Mouse (Mus musculus): Measurements from ENCODE around the gene Phf5a.

Gene Phf5a

DNA sequence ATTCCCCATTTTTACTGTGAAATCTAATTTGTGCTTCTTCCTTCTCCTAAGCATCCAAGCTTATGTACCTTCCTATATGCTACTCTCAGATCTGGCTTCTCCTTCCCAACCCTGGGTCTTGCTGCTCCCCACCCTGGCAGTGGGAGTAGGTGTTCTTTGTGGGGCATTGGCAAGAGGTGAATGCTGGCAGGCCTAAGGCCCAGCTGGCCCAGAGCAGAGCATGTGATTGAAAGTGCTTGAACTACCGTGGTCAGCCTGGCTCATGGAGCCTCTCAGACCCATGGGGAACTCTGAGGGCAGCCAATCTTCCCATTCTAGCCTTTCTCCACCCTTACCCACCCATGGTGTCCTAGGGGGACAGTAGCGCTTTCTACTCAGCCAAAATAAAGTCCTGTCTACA is 24.7 kb upstream of the Phf5a start:
- ChIA-PET POLR2A (interaction anchor here in 2 of 4 experiments (1.0 to 13.6 kb wide), 5 partner anchors 6 to 40 kb away, joined by 3 to 151 read pairs (median 6); partner anchors contain the start of genes Aco2 (in 1 of the 2), Csdc2 (in 1 of the 2) and Phf5a (in 1 of the 2)), CTCF (interaction anchor here in 2 of 4 experiments (1.2 to 1.3 kb wide), 2 partner anchors 8 to 9 kb away, joined by 4 to 8 read pairs; no protein-coding TSS in a partner anchor)

DNA sequence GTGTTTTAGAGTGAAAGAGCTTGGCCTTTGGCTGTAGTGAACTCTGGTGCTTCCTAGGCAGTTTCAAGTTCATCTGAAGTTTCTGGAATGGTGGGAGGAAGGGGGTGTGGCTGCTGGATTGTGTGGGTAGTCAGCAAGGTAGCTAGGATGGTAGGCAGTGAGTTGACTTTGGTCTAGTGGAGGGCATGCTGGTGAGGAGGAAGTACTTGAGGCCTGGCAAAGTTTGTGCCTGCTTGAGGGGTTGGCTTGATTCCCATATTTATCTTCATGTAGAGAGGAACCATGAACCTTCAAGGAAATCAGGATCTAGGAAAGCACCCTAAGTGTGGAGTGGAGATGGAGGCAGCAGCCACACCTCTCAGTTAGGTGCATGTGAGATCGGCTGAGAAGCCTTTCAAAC is 22.3 kb upstream of the Phf5a start:
- ChIA-PET CTCF (interaction anchor here in 3 of 4 experiments (0.7 to 2.3 kb wide), 6 partner anchors 9 to 195 kb away, joined by 3 to 10 read pairs (median 6); no protein-coding TSS in a partner anchor), POLR2A (interaction anchor here in 3 of 4 experiments (0.6 to 13.6 kb wide), 19 partner anchors 9 to 443 kb away, joined by 3 to 151 read pairs (median 3); partner anchors contain the start of genes Aco2 (in 2 of the 3), Phf5a (in 2 of the 3), Polr3h (in 2 of the 3) and Tob2 (in 1 of the 3))

DNA sequence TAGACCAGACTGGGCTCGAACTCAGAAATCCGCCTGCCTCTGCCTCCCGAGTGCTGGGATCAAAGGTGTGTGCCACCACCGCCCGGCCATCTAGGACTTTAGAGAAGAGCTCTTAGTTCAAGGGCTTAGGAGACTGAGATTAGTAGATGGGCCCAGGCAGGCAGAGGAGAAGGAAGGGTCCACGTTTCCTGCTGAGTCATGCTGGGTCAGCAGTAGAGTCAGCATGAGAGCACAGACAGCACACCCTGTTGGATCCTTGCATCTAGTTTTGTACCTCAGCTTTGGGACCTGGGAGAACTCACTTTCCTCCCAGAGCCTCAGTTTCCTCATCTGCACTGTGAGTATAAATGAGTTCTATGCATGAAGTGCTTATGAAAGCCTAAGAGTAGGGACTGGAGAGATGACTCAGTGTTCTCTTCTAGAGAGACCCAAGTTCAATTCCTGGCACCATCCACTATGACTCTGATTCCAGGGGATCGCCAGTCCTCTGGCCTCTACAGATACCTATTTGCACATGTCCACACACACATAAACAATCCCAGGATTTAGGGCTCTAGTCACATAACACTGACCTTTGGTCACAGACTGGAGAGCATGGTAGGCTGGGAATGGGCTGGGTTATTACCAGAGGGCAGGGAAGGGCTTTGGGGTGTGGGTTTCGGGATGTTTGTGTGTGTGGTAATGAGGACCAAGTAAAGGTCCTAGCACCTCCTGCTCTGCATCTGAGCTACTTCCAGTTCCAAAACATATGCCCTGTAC is 20.3 kb upstream of the Phf5a start:
- CTCF ChIA-PET = interaction anchor here (0.5 to 3.0 kb wide), 11 partner anchors 12 to 328 kb away, joined by 3 to 11 read pairs (median 4); partner anchors contain the start of gene Csdc2 (in 1 of the 4)
- POLR2A ChIA-PET = interaction anchor here (0.6 to 13.6 kb wide), 69 partner anchors 8 to 1634 kb away, joined by 3 to 151 read pairs (median 4); partner anchors contain the start of genes Aco2 (in 3 of the 4), Phf5a (in 3 of the 4), Ep300 (in 2 of the 4) and Pmm1 (in 2 of the 4)

DNA sequence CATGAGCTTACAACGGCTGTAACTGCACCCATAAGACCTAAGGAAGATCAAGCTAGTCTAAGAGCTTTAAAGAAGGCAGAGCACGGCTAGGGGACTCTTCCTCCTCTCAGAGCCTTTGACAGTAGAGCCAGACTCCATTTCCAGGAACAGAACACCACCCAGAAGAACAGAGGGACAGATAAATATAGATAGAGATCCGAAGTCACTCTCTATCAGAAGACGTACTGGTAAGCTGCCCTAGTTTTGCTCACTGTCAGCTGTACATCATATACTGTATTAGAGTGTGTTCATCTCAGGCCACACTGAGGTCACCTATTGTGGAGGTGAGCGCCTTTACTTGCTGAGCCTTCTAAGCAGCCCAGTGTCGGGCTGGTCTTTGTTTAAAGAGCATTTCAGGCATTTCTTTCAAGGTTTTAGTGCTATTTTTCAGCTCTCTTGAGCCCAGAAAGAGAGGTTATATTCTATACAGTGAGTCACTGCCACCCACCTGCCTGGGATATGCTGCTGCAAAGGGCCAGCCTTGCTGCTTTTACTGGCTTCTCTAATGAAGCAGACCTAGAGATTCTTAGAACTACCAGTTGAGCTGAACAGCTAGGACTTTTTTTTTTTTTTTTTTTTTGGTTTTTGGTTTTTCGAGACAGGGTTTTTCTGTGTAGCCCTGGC is 19.6 kb upstream of the Phf5a start:
- POLR2A ChIA-PET = interaction anchor here (0.5 to 13.6 kb wide), 66 partner anchors 8 to 873 kb away, joined by 3 to 151 read pairs (median 4); partner anchors contain the start of genes Aco2 (in 3 of the 4), Phf5a (in 3 of the 4), Ep300 (in 2 of the 4) and Pmm1 (in 2 of the 4)
- CTCF ChIA-PET = interaction anchor here (0.5 to 3.0 kb wide), 10 partner anchors 13 to 1639 kb away, joined by 3 to 11 read pairs (median 4); partner anchors contain the start of gene Csdc2 (in 1 of the 4)

DNA sequence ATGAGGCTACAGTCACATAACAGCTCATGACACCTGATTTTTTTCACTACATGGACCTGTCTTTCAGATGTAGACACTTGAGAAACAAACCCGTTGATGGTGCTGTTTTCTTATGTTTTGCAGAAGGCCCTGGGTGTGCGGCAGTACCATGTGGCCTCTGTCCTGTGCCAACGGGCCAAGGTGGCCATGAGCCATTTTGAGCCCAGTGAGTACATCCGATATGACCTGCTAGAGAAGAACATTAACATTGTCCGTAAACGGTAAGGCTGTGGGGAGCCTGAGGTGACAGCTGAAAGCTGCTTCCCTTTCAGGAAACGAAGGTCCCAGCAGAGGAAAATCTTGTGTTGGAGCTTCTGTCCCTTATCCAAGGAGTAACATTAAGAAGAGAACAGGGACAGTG is 17.5 kb upstream of the Phf5a start:
- POLR2A ChIA-PET = interaction anchor here in 3 of 4 experiments (1.0 to 13.6 kb wide), 6 partner anchors 10 to 78 kb away, joined by 3 to 151 read pairs (median 4); partner anchors contain the start of genes Aco2 (in 2 of the 3), Phf5a (in 2 of the 3) and Tob2 (in 1 of the 3)
- CTCF ChIA-PET = interaction anchor here in 1 of 4 experiments (1.0 kb wide), 1 partner anchor 15 kb away, joined by 3 read pairs; no protein-coding TSS in a partner anchor

DNA sequence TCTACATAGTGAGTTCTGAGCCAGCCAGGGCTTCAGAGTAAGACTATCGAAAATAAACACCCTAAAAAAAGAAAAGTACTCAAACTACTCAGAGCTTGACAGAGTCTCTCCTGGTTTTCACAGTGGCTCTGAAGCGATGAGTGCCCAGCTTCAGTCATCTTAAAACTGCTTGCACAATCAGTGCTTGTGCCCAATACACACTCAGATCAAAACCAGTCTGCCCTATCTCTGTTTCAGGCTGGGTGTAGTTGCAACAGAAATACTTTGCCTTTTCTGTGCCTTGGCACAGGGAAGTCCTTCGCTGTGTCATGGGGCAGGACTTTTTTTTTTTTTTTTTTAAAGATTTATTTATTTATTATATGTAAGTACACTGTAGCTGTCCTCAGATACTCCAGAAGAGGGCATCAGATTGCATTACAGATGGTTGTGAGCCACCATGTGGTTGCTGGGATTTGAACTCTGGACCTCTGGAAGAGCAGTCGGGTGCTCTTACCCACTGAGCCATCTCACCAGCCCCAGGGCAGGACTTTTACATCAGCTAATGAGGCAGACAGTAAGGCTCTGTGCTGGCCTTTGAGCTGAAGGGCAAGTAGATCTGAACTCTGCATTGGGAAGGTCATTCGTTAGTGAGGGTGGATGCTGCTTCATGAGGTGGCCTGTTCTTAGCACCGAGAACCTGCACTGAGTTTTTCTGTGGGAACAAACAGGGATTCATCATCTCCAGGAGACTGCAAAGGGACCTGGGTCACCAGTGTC is 15.3 kb upstream of the Phf5a start:
- CTCF ChIA-PET = interaction anchor here (0.6 to 2.1 kb wide), 16 partner anchors 17 to 1203 kb away, joined by 3 to 9 read pairs (median 3); no protein-coding TSS in a partner anchor
- POLR2A ChIA-PET = interaction anchor here (0.6 to 13.6 kb wide), 25 partner anchors 8 to 1609 kb away, joined by 3 to 151 read pairs (median 3); partner anchors contain the start of genes Aco2 (in 3 of the 4), Phf5a (in 3 of the 4), Polr3h (in 1 of the 4) and Rangap1 (in 1 of the 4)

DNA sequence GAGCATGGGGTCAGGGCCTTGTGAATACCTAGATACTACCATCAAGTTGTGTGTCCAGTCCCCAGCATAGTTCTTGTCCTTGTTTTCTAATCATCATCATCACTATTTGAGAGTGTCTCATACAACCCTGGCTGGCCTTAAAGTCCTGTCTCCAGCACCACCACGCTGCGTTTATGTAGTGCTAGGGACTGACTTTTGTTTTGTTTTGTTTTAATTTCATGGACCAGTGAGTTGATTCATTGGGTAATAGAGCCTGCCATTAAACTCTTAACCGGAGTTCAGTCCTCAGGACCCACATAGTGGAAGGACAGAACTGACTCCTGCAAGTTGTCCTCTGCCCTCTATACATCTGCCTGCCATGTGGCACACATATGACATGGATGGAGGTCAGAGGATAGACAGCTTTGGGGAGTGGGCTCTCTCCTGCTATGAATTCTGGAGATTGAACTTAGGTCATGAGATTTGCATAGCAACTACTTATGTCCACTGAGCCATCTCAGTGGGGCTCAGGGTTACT is 13.8 kb upstream of the Phf5a start:
- POLR2A ChIA-PET = interaction anchor here in 3 of 4 experiments (0.7 to 13.6 kb wide), 12 partner anchors 9 to 75 kb away, joined by 3 to 151 read pairs (median 4); partner anchors contain the start of genes Aco2 (in 2 of the 3) and Phf5a (in 2 of the 3)
- CTCF ChIA-PET = interaction anchor here in 3 of 4 experiments (0.8 to 2.1 kb wide), 3 partner anchors 19 kb away, joined by 3 to 9 read pairs (median 8); no protein-coding TSS in a partner anchor

DNA sequence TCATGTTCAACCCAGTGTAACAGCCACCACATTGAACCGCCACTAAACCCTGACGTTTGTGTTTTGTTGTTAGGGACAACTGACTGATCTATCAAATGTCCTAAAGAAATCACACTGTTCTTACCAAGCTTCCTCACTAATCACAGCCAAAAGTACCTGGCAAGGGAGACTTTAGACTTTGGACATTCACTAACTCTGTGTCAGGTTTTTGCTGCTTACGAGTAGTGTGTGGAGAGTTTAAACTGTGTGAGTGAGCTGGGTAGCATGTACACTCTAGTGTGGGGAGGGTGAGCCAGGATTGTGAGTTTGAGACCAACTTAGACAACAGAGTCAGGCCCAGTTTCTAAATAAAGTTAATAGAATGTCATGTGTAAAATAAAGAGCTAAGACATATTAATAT is 10.6 kb upstream of the Phf5a start:
- CTCF ChIA-PET = interaction anchor here in 1 of 4 experiments (1.4 kb wide), 1 partner anchor 23 kb away, joined by 4 read pairs; no protein-coding TSS in a partner anchor
- POLR2A ChIA-PET = interaction anchor here in 2 of 4 experiments (0.8 to 5.4 kb wide), 8 partner anchors 9 to 71 kb away, joined by 3 to 63 read pairs (median 4); partner anchors contain the start of genes Aco2 (in 2 of the 2), Phf5a (in 2 of the 2) and Polr3h (in 1 of the 2)

DNA sequence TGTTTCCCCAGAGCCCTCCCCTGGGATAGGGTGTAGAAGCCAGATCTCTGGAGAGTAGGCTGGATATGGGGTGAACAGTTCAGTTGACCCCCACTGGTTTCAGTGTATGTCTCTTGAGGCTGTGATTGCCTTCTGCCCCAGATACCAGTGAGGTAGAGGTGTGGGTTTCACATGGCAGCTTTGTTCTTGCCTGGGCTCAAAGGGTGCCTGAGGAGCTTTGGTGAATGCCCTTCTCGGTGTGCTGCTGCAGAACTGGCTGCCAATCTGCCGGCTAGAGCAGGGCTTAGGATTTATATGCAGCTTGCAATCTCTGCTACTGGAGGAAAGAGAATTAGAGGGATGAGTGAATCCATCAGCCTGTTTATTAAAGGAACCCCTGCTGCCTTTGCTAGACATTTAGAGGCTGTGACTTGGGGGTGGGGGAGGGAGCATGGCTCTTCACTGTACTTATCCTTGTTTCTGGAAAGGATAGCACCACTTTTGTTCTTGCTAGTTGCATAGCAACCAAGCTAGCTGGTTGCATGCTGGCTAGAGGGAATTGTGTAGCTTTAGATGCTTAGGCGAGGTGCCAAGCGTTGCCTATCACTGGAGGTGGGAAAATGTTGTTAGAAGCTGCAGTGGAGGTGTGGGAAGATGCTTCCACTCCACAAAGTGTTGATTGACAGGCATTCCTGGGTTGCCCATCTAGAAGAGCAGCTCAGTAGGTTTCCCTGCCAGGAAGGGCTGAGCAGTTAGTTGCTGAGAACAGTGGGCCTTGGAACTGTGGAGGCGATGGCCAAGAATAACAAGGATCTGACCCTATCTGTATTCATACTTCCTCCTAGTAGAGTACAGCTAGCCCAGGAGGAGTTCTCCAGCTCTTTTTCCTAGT is 8.1 kb upstream of the Phf5a start:
- POLR2A ChIA-PET = interaction anchor here (0.6 to 5.4 kb wide), 26 partner anchors 8 to 133 kb away, joined by 3 to 63 read pairs (median 4); partner anchors contain the start of genes Phf5a (in 2 of the 4), Tob2 (in 2 of the 4), Aco2 (in 1 of the 4) and Polr3h (in 1 of the 4)
- CTCF ChIA-PET = interaction anchor here in 3 of 4 experiments (0.6 to 1.7 kb wide), 7 partner anchors 25 to 390 kb away, joined by 3 to 11 read pairs (median 4); no protein-coding TSS in a partner anchor

DNA sequence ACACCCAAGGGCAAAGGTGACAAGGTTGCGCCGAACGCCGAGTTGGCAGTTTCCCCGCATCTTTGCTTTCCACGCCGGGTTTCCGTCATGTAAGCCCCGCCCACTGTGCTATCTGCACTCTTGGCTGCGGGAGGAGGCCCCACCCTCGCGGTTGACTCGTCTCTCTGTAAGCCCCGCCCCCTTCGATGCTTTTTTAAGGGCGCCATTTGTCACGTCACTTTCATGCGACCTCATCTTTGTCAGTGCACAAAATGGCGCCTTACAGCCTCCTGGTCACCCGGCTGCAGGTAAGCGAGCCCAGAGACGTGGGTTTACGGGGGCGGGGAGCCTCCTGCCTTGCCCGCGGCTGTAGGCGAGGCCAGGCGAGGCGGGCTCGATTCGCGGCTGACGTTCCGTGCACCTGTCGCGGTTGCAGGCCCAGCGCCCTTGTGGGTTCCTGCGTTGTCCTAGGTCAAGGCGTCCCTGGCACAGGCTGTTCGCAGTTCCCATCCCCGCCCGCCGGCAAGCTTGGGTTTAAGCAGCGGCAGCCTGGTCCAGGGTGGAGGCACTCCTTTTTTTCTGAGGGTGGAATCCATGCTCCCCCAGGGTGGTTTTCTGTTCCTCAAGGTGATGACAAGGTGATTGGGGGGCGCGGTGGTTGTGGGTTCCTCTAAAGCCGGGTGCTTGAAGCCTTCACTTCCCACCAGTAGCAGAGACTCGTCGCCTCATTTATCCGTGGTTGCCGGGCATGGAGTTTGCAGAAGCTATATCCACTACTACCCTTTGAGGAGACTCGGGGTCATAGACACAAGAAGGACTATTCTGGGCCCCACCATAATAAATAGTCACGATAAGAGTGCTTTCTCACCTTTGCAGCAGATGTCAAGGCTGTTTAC is 788 bp upstream of the Phf5a start, which contains the start of gene Aco2:
Gene Aco2 (plus strand): TSS at position 48 of the 875 bp plus-strand sequence.
- CTCF ChIA-PET = interaction anchor here (0.7 to 1.5 kb wide), 7 partner anchors 11 to 41 kb away, joined by 3 to 7 read pairs (median 4); no protein-coding TSS in a partner anchor
- POLR2A ChIA-PET = interaction anchor here in 3 of 4 experiments (0.6 to 10.5 kb wide), 78 partner anchors 7 to 1796 kb away, joined by 3 to 218 read pairs (median 5); partner anchors contain the start of genes Tob2 (in 3 of the 3), Polr3h (in 2 of the 3), Rbx1 (in 2 of the 3) and Ep300 (in 1 of the 3)

DNA sequence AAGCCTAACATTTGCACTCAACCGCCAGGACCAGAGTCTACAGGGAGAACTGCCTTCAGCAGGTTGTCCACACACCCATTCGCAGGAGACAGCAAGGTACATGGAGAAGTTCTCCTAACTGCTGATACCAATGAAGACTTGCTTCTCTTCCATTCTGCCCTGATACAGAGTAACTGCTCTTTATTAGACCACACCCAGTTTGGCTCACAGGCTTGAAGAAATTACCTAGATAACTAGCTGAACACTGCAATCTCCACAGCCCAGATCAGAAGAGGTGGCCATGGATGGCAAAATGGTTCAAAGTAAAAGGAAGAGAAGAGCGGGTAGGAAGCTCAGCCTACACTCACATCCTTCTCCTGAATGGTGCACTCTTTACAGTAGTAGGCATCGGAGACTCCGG is 1.7 kb downstream of the Phf5a start:
- ChIA-PET POLR2A (interaction anchor here in 3 of 4 experiments (0.6 to 16.6 kb wide), 11 partner anchors 9 to 141 kb away, joined by 3 to 218 read pairs (median 8); partner anchors contain the start of gene Tob2 (in 1 of the 3)), CTCF (interaction anchor here in 1 of 4 experiments (0.7 kb wide), 1 partner anchor 38 kb away, joined by 6 read pairs; no protein-coding TSS in a partner anchor)

DNA sequence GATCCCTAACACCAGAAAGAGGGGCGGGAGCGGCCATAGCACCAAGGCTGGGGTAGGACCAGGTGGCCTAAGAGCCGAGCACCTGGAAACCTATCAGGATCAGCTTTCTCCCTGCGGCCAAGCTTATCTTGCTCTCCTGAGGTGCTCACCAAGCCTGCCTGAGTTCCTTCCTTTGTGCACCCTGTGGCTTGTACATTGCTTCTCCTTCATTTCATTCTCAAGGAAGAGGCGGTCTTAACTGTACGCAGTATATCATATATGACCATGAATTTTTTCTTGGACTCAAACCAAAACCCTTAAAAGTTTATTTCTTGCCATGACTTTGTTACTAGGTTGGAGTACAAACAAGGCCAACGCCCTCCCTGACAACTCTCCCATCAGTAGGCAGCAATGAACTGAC is 7.5 kb downstream of the Phf5a start:
- ChIA-PET POLR2A (interaction anchor here in 2 of 4 experiments (0.8 to 16.6 kb wide), 17 partner anchors 6 to 344 kb away, joined by 3 to 218 read pairs (median 5); partner anchors contain the start of genes Aco2 (in 1 of the 2) and Phf5a (in 1 of the 2)), CTCF (interaction anchor here in 1 of 4 experiments (0.6 to 1.7 kb wide), 2 partner anchors 33 to 41 kb away, joined by 3 to 7 read pairs; no protein-coding TSS in a partner anchor)

DNA sequence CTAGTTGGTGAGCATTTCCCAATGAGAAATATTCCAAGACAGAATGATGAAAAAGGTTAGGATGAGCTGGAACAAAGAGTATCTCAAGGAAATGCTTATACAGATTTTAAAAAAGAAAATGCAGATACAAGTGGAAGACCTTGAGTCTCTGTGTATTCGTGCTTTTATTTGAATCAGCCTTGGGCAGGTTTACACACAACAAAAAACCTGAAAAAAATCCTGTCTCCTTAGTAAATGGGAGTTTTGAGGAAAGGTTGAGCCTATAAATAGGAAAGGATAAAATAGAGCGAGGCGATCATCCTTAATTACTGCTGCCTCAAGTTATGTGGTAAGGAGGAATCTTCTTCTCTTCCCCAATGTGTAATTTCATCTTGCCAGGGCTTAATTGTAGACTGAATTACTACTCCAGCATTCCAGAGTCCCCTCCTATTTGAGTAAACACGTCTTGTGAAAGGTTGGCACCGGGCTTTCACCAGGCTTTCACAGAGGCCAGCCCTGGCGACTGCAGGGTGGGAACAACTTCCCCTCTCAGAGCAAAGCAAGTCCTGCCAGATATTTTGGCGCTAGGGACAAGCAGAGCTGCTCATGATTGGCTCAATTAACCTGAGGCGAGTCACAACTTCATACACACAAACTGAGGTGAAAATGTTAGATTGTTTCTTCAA is 11.1 kb downstream of the Phf5a start:
- ChIA-PET CTCF (interaction anchor here in 2 of 4 experiments (0.5 to 1.6 kb wide), 10 partner anchors 26 to 998 kb away, joined by 3 to 10 read pairs (median 5); no protein-coding TSS in a partner anchor), POLR2A (interaction anchor here (0.5 to 16.6 kb wide), 47 partner anchors 8 to 1386 kb away, joined by 3 to 218 read pairs (median 5); partner anchors contain the start of genes Aco2 (in 3 of the 4), Phf5a (in 2 of the 4), Pmm1 (in 2 of the 4) and Polr3h (in 2 of the 4))

All from embryonic stem cell, embryonic (primary cell).